Mouse (Mus musculus) adrenal gland, adult 18-20 months (tissue): Measurements from ENCODE around the gene Chn1. TPM values are rescaled to one million over a fixed set of nuclear protein-coding genes. Genes with fewer than 3 reads are reported as not detected.

ENCODE experiments used
- DNase-seq, 2 experiments: peaks; one replicate each; pipeline ENCODE4 v3.0.0; 2021 to 2022; ENCODE audit warnings: low spot score in 2 of 2
- total RNA-seq, 2 experiments: library from RNA; stranded (reverse); gene quantifications; 1 replicate in 1 of 2; 2 replicates in 1 of 2; pipeline ENCODE4 v1.2.3; 2021

Chn1 gene
- total RNA-seq, 2 experiments from 2014 or later, result 11.1 to 20.5 TPM

DNA sequence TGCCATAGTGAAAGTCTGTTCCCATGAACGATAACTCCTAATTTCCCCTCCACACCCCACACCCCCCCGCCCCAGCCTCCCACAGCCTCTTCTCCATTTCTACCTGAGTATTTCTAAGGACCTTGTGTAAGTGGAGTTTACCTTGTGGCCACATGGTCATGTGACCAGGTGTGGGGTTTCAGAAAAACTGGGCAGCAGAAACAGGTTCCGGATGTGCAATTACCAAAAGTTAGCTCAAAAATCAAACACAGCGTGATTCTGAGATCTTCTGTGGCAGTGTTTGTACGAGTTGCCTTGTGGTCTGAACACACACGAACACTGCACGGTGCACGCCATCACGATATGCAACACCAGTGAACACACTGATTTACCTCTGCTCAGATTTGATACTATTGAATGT, 212.5 kb downstream of the Chn1 start:
- DNase-seq, result no peak

GRCm38 (mm10) chr2:73561665-73562063, 213.5 kb downstream of the Chn1 start:
- no peak for DNase-seq

DNA sequence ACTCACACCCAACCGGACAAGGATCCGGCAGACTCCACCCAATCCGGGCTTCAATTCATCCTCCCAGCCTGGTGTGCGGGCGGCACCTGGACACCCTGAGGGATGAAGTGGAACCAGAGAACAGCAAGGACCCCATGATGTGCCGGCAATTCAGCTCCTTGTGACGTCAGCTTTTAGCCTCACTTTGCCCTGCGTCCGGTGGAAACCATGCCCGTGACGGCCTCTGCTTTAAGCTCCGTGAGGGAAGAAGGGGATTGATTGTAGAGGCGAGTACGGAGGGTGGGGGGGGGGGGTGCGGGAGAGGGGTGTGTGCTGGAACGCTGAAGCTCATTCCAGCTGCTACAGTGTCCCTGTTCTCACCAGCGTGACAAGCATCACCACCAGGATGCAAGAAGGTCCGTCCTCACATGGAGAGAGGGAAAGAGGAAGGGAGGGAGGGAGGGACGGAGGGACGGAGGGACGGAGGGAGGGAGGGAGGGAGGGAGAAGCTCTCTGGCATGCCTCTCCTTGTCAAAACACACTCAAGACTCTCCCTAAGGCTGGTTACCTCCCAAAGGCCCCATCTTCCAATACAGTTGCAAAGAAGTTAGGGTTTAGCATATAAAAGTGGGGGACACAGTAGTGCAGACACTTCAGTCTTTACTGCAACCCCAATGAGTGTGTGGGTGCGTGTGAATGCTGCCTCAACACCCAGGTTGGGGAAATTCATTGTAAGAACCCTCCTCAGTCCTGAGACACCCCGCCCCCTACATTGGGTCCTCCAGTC, 214.1 kb downstream of the Chn1 start:
- DNase-seq, result no peak

Other genes starting within 250 kb of the Chn1 start
- gene Wipf1, start 245.6 kb downstream of the Chn1 start, total RNA-seq, result 10 to 100 TPM; 14.6 to 16.3 TPM
- not detected for gene Chrna1, start 195.0 kb downstream of the Chn1 start, total RNA-seq
- gene Atf2, start 117.3 kb upstream of the Chn1 start, total RNA-seq, result 10 to 100 TPM; 73.4 to 74.3 TPM
- 100 to 1,000 TPM; 540 to 822 TPM for gene Atp5g3, start 136.0 kb upstream of the Chn1 start, total RNA-seq